19 mouse cellular contexts compared by ENCODE assay signal in genomic region chr4:41526553-41526952, GRCm38 (mm10). TPM values are rescaled to one million over a fixed set of nuclear protein-coding genes. Genes with fewer than 3 reads are reported as not detected.
DNase-seq lines count a peak whose midpoint lies in the region; ATAC-seq and TF ChIP-seq lines count a peak whose summit lies in the region.
"Had no signal": no experiment of that assay in that cellular context is flagged by ENCODE, and none has a peak within 500 bp of the region (broad histone marks: within the 10 kb centered on the region; RNA-seq: fewer than 3 reads in every experiment).

No protein-coding gene starts in this region.

- no peak for TF ChIP-seq CTCF in gastrocnemius, adult 2 months (IDR thresholded peaks at IDR 0.05)

- peak overlapping the region; percentile 82 for H3K27ac ChIP-seq in gastrocnemius, adult 2 months
- H3K27ac ChIP-seq in forebrain, embryonic 15.5 days (replicated peaks): no peak overlapping the region
- no peak overlapping the region for H3K27ac ChIP-seq in neural tube, embryonic 12.5 days
- H3K27ac ChIP-seq: intestine, embryonic 15.5 days; kidney, postnatal 0 days had no signal

- H3K9ac ChIP-seq in forebrain, embryonic 15.5 days (replicated peaks): 0 out of 2 replicates have a peak overlapping the region, but pooled peaks have one; percentile 16
- H3K9ac ChIP-seq in neural tube, embryonic 12.5 days: 0 out of 2 replicates have a peak overlapping the region, but pooled peaks have one; percentile 17
- H3K9ac ChIP-seq: intestine, embryonic 15.5 days had no signal

- H3K4me1 ChIP-seq in forebrain, embryonic 15.5 days: peaks cover 35% of the 10 kb centered on the region
- peaks cover 42% of the 10 kb centered on the region for H3K4me1 ChIP-seq in neural tube, embryonic 12.5 days
- H3K4me1 ChIP-seq: intestine, embryonic 15.5 days had no signal

- no peak overlapping the region for H3K4me3 ChIP-seq in gastrocnemius, adult 2 months
- H3K4me3 ChIP-seq in forebrain, embryonic 15.5 days: no peak overlapping the region
- no peak overlapping the region for H3K4me3 ChIP-seq in neural tube, embryonic 12.5 days
- H3K4me3 ChIP-seq: intestine, embryonic 15.5 days; myocyte had no signal

- no peak overlapping the region for H3K4me2 ChIP-seq in forebrain, embryonic 15.5 days (replicated peaks)
- H3K4me2 ChIP-seq in neural tube, embryonic 12.5 days (replicated peaks): peak overlapping the region; percentile 30; the same call in 1 of the 2 replicates
- H3K4me2 ChIP-seq: intestine, embryonic 15.5 days had no signal

- no peaks in the 10 kb centered on the region for H3K27me3 ChIP-seq in forebrain, embryonic 15.5 days
- no peaks in the 10 kb centered on the region for H3K27me3 ChIP-seq in neural tube, embryonic 12.5 days (replicated peaks)
- H3K27me3 ChIP-seq: intestine, embryonic 15.5 days had no signal

- 19% methylated on average over 7 of the region's 7 CpGs for WGBS in forebrain, embryonic 15.5 days
- WGBS in neural tube, embryonic 12.5 days: 33% methylated on average over 7 of the region's 7 CpGs

- no peak for DNase-seq in gastrocnemius, adult 2 months
- no peak for DNase-seq in gastrocnemius, postnatal 14 days
- peak; percentile 15 for DNase-seq in mesoderm, embryonic 11.5 days (ENCODE audit: low read depth, low spot score)
- no peak for DNase-seq in cerebellum, postnatal 25 days
- DNase-seq in cerebellum, postnatal 10 days: no peak
- DNase-seq in retina, embryonic 14.5 days (ENCODE audit: low spot score): no peak
- DNase-seq: cerebellum, adult 11 months; heart, postnatal 10 days; liver; lung, adult 2 months; thymus, adult 18-20 months had no signal

- H3K9me3 ChIP-seq in forebrain, embryonic 15.5 days: no peaks in the 10 kb centered on the region
- H3K9me3 ChIP-seq in neural tube, embryonic 12.5 days: no peaks in the 10 kb centered on the region
- H3K9me3 ChIP-seq: intestine, embryonic 15.5 days had no signal

- H3K36me3 ChIP-seq in forebrain, embryonic 15.5 days: no peaks in the 10 kb centered on the region
- H3K36me3 ChIP-seq in neural tube, embryonic 12.5 days: peaks cover 5% of the 10 kb centered on the region; the same call in 1 of the 2 replicates
- H3K36me3 ChIP-seq: intestine, embryonic 15.5 days had no signal

- intact Hi-C loops in gastrocnemius, adult 2 months (cut with DNase I): loop anchor here (10.0 kb wide), 1 partner anchor 88 kb away; no protein-coding TSS in a partner anchor
- intact Hi-C loops in gastrocnemius, postnatal 14 days (cut with DNase I; ENCODE audit: low total_unique reads): loop anchor here (10.0 kb wide), 1 partner anchor 88 kb away; no protein-coding TSS in a partner anchor

- ATAC-seq in forebrain, embryonic 15.5 days (replicated peaks): no peak; the same call in 1 of the 2 replicates
- no peak for ATAC-seq in neural tube, embryonic 12.5 days (ENCODE audit: low FRiP score, low read depth)
- ATAC-seq: activated CD4-positive, CD25-positive, alpha-beta regulatory T cell, adult 4 months; intestine, embryonic 15.5 days had no signal

RNA-seq across cellular contexts. Expression of gene 1110017D15Rik, which starts 9.4 kb away (rescaled TPM):
- total RNA-seq in gastrocnemius, adult 2 months (2021): under 1 TPM in 1 of 2 experiments, not detected in 1; 0.67 TPM
- under 1 TPM in 1 of 2 experiments, not detected in 1; 0.37 TPM for total RNA-seq in gastrocnemius, postnatal 14 days (2021)
- 9.4 and 15.7 TPM in 2 replicates for polyA plus RNA-seq in forebrain, embryonic 15.5 days (2015; fragmentation: Nextera tagmentation; extraction: Ambion mirVana)
- polyA plus RNA-seq in neural tube, embryonic 12.5 days (2016; fragmentation: Nextera tagmentation; extraction: Ambion mirVana): 3.7 and 5.1 TPM in 2 replicates
- total RNA-seq: common myeloid progenitor, adult 5-6 weeks; gastrocnemius, adult 18-20 months had no signal
- polyA plus RNA-seq: activated CD4-positive, CD25-positive, alpha-beta regulatory T cell, adult 4 months had no signal

RNA-seq across cellular contexts. Expression of gene AI464131, which starts 23.7 kb away (rescaled TPM):
- total RNA-seq in gastrocnemius, adult 2 months (2021): 10 to 100 TPM; 75.0 to 87.5 TPM
- total RNA-seq in gastrocnemius, postnatal 14 days (2021): 10 to 100 TPM; 60.1 to 60.8 TPM
- polyA plus RNA-seq in forebrain, embryonic 15.5 days (2015; fragmentation: Nextera tagmentation; extraction: Ambion mirVana): 2.8 and 3.1 TPM in 2 replicates
- polyA plus RNA-seq in neural tube, embryonic 12.5 days (2016; fragmentation: Nextera tagmentation; extraction: Ambion mirVana): 6.4 and 8.9 TPM in 2 replicates
- polyA plus RNA-seq: activated CD4-positive, CD25-positive, alpha-beta regulatory T cell, adult 4 months had no signal

RNA-seq across cellular contexts. Expression of gene Fam219a, which starts 42.8 kb away (rescaled TPM):
- 10 to 100 TPM; 18.0 to 24.3 TPM for total RNA-seq in gastrocnemius, adult 2 months (2021)
- total RNA-seq in gastrocnemius, postnatal 14 days (2021): 10 to 100 TPM; 16.2 to 17.1 TPM
- 14.3 and 14.7 TPM in 2 replicates for polyA plus RNA-seq in forebrain, embryonic 15.5 days (2015; fragmentation: Nextera tagmentation; extraction: Ambion mirVana)
- polyA plus RNA-seq in neural tube, embryonic 12.5 days (2016; fragmentation: Nextera tagmentation; extraction: Ambion mirVana): 17.4 and 18.3 TPM in 2 replicates

RNA-seq across cellular contexts. Expression of gene Dnaic1, which starts 43.0 kb away (rescaled TPM):
- total RNA-seq in gastrocnemius, adult 2 months (2021): under 1 TPM; 0.56 to 0.59 TPM
- total RNA-seq in gastrocnemius, postnatal 14 days (2021): under 1 TPM; 0.47 to 0.58 TPM
- 2.0 TPM in 2 replicates for polyA plus RNA-seq in forebrain, embryonic 15.5 days (2015; fragmentation: Nextera tagmentation; extraction: Ambion mirVana)
- polyA plus RNA-seq in neural tube, embryonic 12.5 days (2016; fragmentation: Nextera tagmentation; extraction: Ambion mirVana): 1.8 and 1.9 TPM in 2 replicates
- total RNA-seq: common myeloid progenitor, adult 5-6 weeks had no signal
- polyA plus RNA-seq: activated CD4-positive, CD25-positive, alpha-beta regulatory T cell, adult 4 months had no signal
